Mouse (Mus musculus): ENCODE results near the gene Sit1. TPM values are rescaled to one million over a fixed set of nuclear protein-coding genes. Genes with fewer than 3 reads are reported as not detected.

Sit1 gene
- total RNA-seq, 2 experiments from 2014 or later = not detected

DNA sequence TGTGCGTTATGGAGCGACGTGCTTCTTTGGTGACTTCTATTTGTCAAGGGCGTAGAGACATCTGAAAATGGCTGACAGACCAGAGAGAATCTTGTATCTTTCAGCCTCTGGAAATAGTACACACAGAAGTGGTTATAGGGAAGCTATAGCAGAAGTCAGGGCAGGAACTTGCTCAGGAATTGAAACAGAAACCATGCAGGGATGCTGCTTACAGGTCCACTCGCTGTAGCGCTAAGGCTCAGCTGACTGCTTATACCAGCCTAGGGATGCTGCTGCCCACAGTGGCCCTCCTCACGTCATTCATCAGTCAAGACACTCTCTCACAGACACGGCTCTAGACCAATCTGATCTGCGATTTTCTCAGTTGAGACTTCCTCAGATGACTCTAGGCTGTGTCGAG, 13.2 kb downstream of the Sit1 start:
- no peak for DNase-seq (ENCODE audit: low spot score in 2 of 2)

DNA sequence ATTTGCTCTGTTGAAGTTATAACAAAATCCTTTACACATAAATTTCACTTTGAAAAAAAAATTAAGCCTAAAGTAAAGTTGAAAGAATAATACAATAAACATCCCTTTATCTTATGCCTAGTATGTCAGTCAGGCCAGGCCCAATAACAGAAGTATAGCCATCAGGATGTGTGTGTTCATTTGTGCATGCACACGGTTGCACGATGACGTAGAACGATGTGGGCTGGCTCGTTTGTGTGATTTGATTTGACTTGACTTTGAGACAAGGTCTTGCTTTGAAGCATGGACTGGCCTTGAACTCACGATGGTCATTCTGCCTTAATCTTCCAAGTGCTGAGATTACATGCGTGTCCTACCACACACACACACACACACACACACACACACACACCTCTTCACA, 16.7 kb downstream of the Sit1 start:
- no peak for DNase-seq (ENCODE audit: low spot score in 2 of 2)

DNA sequence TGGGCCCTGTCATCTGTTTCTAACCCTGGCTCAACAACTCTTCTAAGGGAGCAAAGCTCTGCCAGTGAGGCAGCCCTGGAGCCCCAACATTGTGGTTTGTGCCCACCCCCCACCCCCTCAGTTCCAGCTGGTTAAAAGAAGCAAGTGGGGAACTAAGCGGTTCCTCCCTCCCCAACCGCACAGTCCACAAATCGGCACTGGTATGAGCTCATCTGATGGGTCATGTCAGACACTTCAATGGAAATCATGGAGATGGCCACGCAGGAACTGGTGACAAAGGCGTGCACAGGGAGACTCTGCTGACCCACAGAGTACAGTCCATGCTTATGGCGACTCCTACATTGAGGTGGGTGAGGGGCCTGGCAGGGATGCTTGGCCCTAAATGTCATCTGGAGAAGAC, 17.6 kb downstream of the Sit1 start:
- DNase-seq (ENCODE audit: low spot score in 2 of 2) = no peak

DNA sequence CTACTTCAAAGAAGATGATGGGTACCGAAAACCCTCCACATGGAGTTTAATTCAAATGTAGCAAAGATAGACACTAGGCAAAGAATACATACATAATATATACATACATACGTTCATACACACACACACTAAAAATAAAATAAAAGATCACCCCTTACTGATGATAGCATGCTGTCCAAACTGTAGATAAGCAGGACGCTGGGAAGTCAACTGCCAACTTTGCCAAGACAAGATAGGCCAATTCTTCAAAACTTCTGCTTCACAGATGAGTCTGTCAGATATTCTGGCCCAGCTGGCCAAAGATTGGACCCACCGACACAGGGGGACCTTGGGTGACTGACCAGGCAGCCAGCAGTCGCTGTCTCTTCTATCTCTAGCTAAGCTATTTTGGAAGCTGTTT, 20.4 kb downstream of the Sit1 start:
- DNase-seq (ENCODE audit: low spot score in 2 of 2) = no peak

DNA sequence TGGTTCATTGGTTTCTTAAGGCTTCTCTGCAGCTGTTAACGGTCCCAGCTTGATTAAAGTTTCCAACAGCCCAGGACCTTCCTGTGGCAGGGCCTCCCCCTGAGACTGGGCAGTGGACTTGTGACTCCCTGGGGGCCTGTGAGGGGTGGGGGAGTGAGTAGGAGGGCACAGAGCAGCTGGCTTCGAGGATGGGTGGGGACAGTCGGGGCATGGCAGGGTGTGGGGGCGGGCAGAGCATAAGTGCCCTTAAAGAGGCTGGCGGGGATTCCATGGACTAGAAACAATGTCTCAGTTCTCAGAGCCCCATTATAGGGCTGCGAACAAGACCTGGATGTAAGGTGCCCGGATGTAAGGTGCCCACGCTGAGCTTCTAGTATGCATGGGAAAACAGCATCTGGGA, 26.4 kb downstream of the Sit1 start:
- DNase-seq (ENCODE audit: low spot score in 2 of 2) = no peak

DNA sequence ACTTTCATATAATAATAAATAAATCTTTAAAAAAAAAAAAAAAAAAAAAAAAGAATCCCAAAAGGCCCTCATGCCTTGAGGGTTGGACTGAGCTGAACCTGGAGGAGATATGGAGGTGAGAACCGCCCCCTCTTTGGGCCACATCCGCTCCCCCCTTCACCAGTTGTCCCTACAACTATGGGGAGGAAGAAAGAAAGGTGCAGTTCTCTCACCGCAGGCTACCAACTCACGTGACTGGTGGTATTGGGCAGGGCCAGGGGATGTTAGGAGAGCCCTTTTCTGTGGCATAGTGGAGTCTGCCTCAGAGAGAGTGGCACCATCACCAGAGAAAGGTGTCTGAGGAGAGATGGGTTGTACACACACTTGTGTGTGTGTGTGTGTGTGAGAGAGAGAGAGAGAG, 27.1 kb downstream of the Sit1 start:
- DNase-seq (ENCODE audit: low spot score in 2 of 2) = no peak

DNA sequence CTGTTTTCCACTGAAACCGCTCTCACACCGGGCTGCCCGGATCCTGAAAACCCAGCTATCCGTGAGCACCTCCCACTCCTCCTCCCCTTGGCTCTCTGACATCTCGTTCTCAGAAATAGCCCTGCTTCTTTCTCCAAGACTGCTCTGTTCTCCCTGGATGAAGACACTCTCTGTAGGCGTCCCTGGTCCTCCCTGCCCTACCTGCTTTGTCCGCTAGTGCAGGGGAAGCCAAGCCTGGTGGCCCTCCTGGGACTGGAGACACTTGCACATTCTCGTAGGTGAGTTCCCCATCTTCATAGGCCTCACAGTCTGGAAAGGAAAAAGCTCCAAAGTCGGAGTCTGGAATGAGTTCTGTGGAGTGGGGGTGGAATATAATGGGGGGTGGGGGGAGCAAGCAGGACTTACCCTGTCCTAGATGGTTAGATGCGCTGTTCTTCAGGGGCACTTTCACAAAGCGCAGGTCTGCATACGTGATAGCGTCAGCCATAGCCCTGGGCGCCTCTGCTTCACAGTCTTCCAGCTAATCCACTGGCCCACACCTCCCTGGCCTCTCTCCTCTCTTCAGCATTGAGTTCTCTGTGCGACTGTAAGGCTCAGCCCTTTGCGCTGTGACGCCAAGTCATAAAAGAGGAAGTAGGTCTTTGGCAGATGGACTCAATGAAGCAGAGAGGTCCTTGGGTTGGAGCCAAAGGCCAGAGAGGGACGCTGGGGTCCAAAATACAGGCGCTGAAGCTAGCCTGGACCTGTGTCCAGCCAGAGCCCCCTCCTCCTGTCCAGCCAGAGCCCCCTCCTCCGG, 29.3 kb downstream of the Sit1 start, which contains the start of gene Cd72:
Cd72 (minus strand) TSS at position 588 of the 796 bp plus-strand sequence.
- DNase-seq (ENCODE audit: low spot score in 2 of 2) = no peak

DNA sequence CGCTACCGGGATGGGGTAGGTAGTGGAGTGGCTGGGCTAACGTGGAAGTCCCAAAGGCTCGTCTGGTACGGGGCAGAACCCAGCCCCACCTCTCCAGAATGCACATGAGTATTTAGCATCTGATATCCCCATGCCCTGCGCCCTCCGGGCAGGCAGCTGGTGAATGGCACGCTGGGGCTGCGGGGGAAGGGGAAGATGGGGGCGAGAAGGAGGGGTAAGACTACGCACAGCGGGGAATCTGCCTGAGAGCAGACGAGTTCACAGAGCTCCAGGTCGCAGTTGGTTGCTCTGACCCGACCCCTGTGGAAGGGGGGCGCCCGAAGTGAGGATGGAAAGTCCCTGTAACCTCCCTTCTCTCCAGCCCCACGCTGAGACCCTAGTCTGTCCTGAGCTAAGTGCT, 30.1 kb downstream of the Sit1 start:
- DNase-seq (ENCODE audit: low spot score in 2 of 2) = no peak

DNA sequence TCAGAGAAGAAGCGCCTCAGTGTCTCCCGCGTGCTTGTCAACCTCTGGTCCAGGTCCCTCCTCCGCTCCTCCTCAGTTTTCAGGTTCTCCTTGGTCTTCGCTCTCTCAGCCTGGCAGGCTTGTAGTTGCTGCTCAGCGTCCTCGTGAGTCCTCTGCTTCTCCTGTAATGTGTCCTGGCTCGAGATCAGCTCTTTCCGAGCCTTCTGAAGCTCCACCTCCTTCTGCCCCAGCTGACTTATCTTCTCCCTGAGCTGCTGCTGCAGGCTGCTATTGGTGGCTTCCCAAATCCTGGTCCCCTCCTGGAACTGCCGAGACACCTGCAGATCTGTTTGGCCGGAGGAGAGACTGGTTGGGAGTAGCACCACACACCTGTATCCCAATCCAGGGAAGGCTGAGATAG, 31.2 kb downstream of the Sit1 start:
- DNase-seq (ENCODE audit: low spot score in 2 of 2) = no peak

DNA sequence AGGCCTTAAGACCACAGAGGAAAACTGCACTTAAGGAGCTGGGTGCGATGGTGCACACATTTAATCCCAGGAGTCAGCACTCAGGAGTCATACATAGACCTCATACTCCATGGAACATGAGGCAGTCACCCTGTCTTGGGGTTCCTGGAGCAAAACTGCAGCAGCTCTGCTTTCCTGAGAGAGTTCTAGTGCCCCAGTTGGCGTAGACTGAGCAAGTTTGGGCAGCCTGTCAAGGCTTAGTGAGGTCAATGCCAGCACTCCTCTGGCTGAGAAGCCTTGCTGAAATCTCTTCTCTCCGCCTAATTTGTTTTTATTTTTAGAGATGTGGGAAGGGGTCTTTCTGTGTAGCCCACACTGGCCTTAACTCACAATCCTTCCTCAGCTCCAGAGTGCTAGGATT, 35.0 kb downstream of the Sit1 start:
- peak; percentile 40 to 53 for DNase-seq (ENCODE audit: low spot score in 2 of 2)

DNA sequence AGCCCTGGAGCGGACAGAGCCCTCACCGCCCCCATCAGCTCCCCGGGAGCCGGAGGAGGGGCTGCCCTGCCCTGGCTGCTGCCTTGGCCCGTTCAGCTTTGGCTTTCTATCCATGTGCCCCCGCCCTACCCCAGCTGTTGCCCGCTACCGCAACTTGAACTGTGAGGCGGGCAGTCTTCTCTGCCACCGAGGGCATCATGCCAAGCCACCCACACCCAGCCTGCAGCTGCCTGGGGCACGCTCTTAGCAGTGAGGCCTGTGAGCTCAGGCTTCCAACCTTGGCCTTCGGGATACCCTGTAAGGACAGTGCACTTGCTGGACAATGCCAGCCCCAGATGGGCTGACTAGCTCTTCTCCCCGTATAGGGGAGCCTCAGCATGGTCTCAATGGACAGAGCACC, 36.3 kb downstream of the Sit1 start:
- peak in 1 of 2 experiments; percentile 40 for DNase-seq (ENCODE audit: low spot score in 2 of 2)

DNA sequence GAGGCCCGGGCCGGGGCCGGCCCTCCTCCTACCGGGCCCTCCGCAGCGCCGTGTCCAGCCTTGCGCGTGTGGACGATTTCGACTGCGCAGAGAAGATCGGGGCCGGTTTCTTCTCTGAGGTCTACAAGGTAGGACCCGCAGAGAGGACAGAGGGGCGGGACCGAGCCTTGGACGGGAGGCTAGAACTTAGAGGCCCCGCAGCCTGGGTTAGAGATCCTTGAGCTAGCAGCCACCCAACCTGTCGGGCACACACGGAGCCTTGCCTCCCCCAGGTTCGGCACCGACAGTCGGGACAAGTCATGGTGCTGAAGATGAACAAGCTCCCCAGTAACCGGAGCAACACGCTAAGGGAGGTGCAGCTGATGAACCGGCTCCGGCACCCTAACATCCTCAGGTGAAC, 40.0 kb downstream of the Sit1 start:
- peak in 1 of 2 experiments; percentile 43 for DNase-seq (ENCODE audit: low spot score in 2 of 2)

DNA sequence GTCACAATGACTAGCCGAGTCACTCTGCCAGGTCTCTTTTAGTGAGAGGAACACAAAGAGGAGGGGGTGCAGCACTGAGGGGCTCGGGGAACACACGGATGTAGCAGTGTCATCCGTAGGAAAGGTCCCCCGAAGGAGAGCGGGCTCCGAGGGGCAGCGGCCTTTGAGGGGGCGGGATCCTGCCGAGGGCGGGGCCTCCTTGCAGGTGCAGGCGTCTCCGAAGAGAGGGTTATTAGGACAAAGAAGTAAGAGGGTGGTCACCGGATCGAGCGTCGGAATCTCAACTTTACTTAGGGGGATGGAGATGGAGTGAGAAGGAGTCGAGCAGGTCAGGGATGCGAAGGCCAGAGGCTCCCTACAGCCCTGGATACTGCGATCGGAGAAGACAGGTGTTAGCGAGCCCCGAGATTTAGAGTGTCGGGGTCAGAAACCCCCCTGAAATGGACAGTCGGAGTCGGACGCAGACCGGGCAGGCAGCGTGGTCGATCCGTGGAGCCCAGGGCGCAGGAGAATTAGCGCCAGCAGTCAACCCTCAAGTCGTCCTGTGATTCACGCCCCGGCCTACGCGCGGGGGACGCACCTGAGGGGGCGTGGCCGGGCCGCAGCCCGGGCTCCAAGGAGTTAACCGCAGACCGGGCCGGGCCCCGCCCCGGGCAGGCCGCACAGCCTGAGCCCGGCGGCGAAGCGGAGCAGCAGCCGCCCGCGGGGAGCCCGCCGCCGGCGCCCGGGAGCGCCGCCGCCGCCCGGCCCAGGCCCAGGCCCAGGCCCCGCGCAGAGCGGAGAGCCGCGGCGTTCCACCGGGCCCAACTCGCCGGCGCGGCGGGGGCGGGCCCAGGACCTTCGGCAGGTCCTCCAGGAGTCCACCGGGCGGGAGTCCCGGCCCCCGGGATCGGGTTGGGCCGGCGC, 40.8 kb downstream of the Sit1 start:
- DNase-seq (ENCODE audit: low spot score in 2 of 2) = peak; percentile 51 to 73

DNA sequence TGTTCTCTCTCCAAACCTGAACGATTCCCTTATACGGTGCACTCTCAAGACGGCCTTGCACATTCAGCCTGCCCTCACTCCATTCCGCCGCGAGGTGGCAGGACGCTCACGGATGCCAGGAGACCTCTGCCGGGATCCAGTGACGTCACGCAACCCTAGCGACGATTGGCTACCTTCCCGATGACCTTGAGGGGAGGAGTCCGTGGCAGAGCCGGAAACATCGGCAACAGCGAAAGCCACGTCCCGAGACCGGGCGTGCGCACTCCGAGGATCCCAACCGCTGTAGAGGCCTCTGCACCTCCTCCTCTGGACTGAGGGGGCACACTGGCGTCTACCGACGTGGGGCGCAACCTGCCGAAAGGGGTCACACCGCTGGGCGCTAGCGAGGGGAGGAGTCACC, 41.5 kb downstream of the Sit1 start:
- peak; percentile 99 to 100 for DNase-seq (ENCODE audit: low spot score in 2 of 2)

DNA sequence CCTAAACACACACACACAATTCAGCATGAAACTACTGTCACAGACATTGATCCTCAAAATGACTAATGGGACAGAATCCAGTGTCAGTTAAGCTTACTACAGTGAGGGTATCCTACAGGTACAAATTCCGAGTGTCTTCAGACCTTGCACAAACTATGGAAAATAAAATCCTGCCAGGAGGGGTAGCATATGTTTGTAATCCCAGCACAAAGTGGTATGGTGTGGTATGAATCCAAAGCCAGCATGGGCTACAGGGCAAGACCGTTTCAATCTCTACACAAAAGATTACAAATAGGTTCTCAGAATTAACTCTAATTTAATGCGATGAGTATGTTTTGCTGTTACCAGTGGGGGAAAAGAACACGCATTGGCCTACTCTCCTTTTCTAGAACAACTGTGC, 41.9 kb downstream of the Sit1 start, which contains the start of gene Tesk1:
Tesk1 (plus strand) TSS at position 301 of the 400 bp plus-strand sequence.
- no peak for DNase-seq (ENCODE audit: low spot score in 2 of 2)

DNA sequence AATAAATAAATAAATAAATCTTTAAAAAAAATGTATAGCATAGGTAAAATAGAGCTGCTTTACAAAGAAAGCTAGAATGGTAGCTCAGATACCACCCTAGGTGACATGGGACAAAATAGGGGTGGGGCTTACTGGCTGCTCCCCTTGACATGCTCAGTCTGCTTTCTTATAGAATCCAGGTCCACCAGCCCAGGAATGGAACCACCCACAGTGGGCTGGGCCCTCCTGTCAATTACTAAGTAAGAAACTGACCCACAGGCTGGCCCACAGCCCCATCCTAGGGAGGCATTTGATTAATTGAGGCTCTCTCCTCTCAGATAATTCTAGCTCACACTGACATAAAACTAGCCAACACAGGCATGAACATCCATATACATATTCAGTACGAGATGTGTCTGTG, 50.7 kb downstream of the Sit1 start:
- no peak for DNase-seq (ENCODE audit: low spot score in 2 of 2)

Other genes with a start within 250 kb of the Sit1 start
- gene Atp8b5, start 216.6 kb downstream of the Sit1 start, total RNA-seq (2021) = under 1 TPM; 0.29 to 0.55 TPM
- gene Rusc2, start 101.8 kb downstream of the Sit1 start, total RNA-seq (2021) = 100 to 1,000 TPM; 126 to 129 TPM
- 1 to 10 TPM in 1 of 2 experiments, under 1 TPM in 1; 0.98 to 2.6 TPM for gene Fam166b, start 54.6 kb downstream of the Sit1 start, total RNA-seq (2021)
- gene Tesk1, start 41.8 kb downstream of the Sit1 start, total RNA-seq (2021) = 10 to 100 TPM; 70.3 to 72.1 TPM
- gene Cd72, start 29.1 kb downstream of the Sit1 start, total RNA-seq (2021) = not detected
- 10 to 100 TPM; 30.2 to 35.7 TPM for gene Ccdc107, start 9.2 kb upstream of the Sit1 start, total RNA-seq (2021)
- 1 to 10 TPM; 1.2 to 1.8 TPM for gene Arhgef39, start 16.0 kb upstream of the Sit1 start, total RNA-seq (2021)
- gene Car9, start 23.2 kb upstream of the Sit1 start, total RNA-seq (2021) = 1 to 10 TPM in 1 of 2 experiments, under 1 TPM in 1; 0.54 to 1.7 TPM
- 1 to 10 TPM; 5.0 to 7.4 TPM for gene Tpm2, start 40.0 kb upstream of the Sit1 start, total RNA-seq (2021)
- gene Creb3, start 78.6 kb upstream of the Sit1 start, total RNA-seq (2021) = 10 to 100 TPM; 65.9 to 75.4 TPM
- gene Tln1, start 79.0 kb upstream of the Sit1 start, total RNA-seq (2021) = 10 to 100 TPM; 54.4 to 69.7 TPM
- gene Rgp1, start 95.0 kb upstream of the Sit1 start, total RNA-seq (2021) = 10 to 100 TPM; 46.2 to 53.6 TPM
- gene Gba2, start 95.1 kb upstream of the Sit1 start, total RNA-seq (2021) = 10 to 100 TPM; 56.8 to 57.7 TPM
- not detected for gene Msmp, start 100.8 kb upstream of the Sit1 start, total RNA-seq (2021)
- gene Npr2, start 148.2 kb upstream of the Sit1 start, total RNA-seq (2021) = 10 to 100 TPM; 47.8 to 49.0 TPM
- gene Spag8, start 169.9 kb upstream of the Sit1 start, total RNA-seq (2021) = 1 to 10 TPM; 2.1 to 2.3 TPM
- gene Hint2, start 172.7 kb upstream of the Sit1 start, total RNA-seq (2021) = 10 to 100 TPM; 30.9 to 34.0 TPM
- 10 to 100 TPM; 49.4 to 50.5 TPM for gene Tmem8b, start 185.2 kb upstream of the Sit1 start, total RNA-seq (2021)
- 1 to 10 TPM in 1 of 2 experiments, under 1 TPM in 1; 0.53 to 1.0 TPM for gene Fam221b, start 185.4 kb upstream of the Sit1 start, total RNA-seq (2021)
- gene Olfr70, start 217.1 kb upstream of the Sit1 start, total RNA-seq (2021) = not detected
- not detected for gene Olfr71, start 226.5 kb upstream of the Sit1 start, total RNA-seq (2021)
- under 1 TPM; 0.45 to 0.48 TPM for gene Hrct1, start 243.5 kb upstream of the Sit1 start, total RNA-seq (2021)
- gene Spaar, start 246.3 kb upstream of the Sit1 start, total RNA-seq (2021) = under 1 TPM; 0.39 to 0.40 TPM

All from layer of hippocampus, postnatal 10 days (tissue).